Mouse (Mus musculus): ENCODE measurements around the gene Ppfibp1. TPM values are rescaled to one million over a fixed set of nuclear protein-coding genes. Genes with fewer than 3 reads are reported as not detected.

The Ppfibp1 gene
- polyA plus RNA-seq, 1 experiment from 2014 or later = 12.9 TPM

DNA sequence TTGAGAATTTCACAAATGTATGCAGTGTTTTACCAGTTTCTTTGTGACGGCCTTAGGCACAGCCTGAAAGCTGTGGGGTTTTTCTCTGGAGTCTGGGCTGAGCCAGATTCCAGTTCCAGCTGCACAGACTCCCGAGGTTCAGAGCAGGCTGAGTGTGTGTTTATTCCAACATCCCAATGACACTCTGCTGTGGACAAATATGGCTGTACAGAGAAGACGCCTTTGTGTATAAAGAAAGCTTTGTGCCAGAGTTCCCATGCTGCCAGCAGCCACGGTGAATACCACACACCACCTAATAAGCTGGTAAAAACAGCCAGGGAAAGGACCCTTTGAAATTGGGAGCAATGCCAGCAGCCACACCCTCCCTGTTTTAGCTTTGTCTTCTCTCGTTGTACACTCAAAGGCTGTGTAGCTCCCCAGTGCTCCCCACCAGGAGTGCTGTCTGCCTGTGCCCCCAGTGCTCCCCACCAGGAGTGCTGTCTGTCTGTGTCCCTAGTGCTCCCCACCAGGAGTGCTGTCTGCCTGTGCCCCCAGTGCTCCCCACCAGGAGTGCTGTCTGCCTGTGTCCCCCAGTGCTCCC is 187.6 kb downstream of the Ppfibp1 start:
- Histone ChIP-seq H3K27me3 (ENCODE audit: control insufficient read depth, insufficient read depth, low read depth, low read length) (no peaks in the 10 kb centered on the region), H3K4me1 (ENCODE audit: control insufficient read depth, low read depth, low read length) (no peaks in the 10 kb centered on the region), H3K36me3 (ENCODE audit: control insufficient read depth, insufficient read depth) (peaks cover 2% of the 10 kb centered on the region; the same call in 1 of the 2 replicates), H3K9me3 (replicated peaks; ENCODE audit: control insufficient read depth, low read length) (no peaks in the 10 kb centered on the region), H3K4me2 (ENCODE audit: low read depth, low read length) (no peak overlapping the region), H3K4me3 (ENCODE audit: low read depth, low read length) (no peak overlapping the region), H3K9ac (ENCODE audit: low read depth, low read length) (no peak overlapping the region), H3K27ac (ENCODE audit: low read length) (no peak overlapping the region)
- ATAC-seq (ENCODE audit: low read depth) = no peak
- 66% methylated on average over 5 of the region's 5 CpGs for WGBS (ENCODE audit: insufficient replicate concordance)

DNA sequence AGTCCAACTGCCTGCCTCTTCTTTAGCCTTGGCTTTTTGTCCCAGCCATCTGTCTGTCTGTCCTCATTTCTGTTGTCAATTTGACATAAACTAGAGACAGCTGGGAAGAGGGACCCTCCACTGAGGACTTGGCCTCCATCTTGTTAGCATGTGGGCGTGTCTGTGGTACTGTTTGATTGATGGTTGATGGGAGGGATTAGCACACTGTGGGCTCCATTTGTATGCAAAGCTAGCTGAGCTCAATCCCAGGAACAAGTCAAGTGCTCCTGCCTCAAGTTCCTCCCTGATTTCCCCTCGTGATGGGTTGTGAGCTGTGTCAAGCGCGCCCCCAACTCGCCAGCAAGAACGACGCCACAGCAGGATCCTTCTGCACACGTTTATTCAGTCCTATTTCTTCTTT is 188.6 kb downstream of the Ppfibp1 start:
- Histone ChIP-seq H3K27me3 (ENCODE audit: control insufficient read depth, insufficient read depth, low read depth, low read length) (no peaks in the 10 kb centered on the region), H3K4me1 (ENCODE audit: control insufficient read depth, low read depth, low read length) (no peaks in the 10 kb centered on the region), H3K36me3 (ENCODE audit: control insufficient read depth, insufficient read depth) (peaks cover 2% of the 10 kb centered on the region; the same call in 1 of the 2 replicates), H3K9ac (ENCODE audit: low read depth, low read length) (no peak overlapping the region), H3K27ac (ENCODE audit: low read length) (no peak overlapping the region), H3K4me3 (ENCODE audit: low read depth, low read length) (no peak overlapping the region), H3K9me3 (replicated peaks; ENCODE audit: control insufficient read depth, low read length) (no peaks in the 10 kb centered on the region), H3K4me2 (ENCODE audit: low read depth, low read length) (no peak overlapping the region)
- 75% methylated on average over 8 of the region's 8 CpGs for WGBS (ENCODE audit: insufficient replicate concordance)
- no peak for ATAC-seq (ENCODE audit: low read depth)

DNA sequence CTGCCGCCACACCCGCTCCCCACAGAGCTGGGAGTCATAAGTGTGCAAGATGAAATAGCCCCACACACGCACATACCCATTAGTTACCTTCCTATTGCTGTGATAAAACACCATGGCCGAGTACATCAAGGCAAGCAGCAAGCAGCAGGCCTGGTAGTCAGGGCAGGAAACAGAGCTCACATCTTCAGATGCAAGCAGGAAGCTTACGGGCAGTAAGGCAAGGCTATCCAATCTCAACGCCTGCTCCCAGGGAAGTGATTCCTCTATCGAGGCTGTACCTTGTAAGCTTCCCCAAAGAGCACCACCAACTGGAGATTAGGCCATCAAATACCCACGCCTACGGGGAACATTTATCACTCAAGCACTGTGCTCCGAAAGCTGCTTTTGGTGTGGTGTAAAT is 191.6 kb downstream of the Ppfibp1 start:
- H3K36me3 ChIP-seq (ENCODE audit: control insufficient read depth, insufficient read depth) = no peaks in the 10 kb centered on the region
- WGBS (ENCODE audit: insufficient replicate concordance) = 69% methylated on average over 10 of the region's 10 CpGs
- H3K9me3 ChIP-seq (replicated peaks; ENCODE audit: control insufficient read depth, low read length) = no peaks in the 10 kb centered on the region
- no peaks in the 10 kb centered on the region for H3K27me3 ChIP-seq (ENCODE audit: control insufficient read depth, insufficient read depth, low read depth, low read length)
- ATAC-seq (ENCODE audit: low read depth) = no peak
- H3K4me3 ChIP-seq (ENCODE audit: low read depth, low read length) = no peak overlapping the region
- H3K27ac ChIP-seq (ENCODE audit: low read length) = no peak overlapping the region
- H3K4me1 ChIP-seq (ENCODE audit: control insufficient read depth, low read depth, low read length) = no peaks in the 10 kb centered on the region
- no peak overlapping the region for H3K4me2 ChIP-seq (ENCODE audit: low read depth, low read length)
- no peak overlapping the region for H3K9ac ChIP-seq (ENCODE audit: low read depth, low read length)

Other genes with a start within 250 kb of the Ppfibp1 start
- gene Med21, start 245.9 kb upstream of the Ppfibp1 start, polyA plus RNA-seq (2015; fragmentation: Nextera tagmentation; extraction: Ambion mirVana) = 51.9 and 61.2 TPM in 2 replicates
- 21.9 and 22.8 TPM in 2 replicates for gene Tm7sf3, start 245.7 kb upstream of the Ppfibp1 start, polyA plus RNA-seq (2015; fragmentation: Nextera tagmentation; extraction: Ambion mirVana)
- gene Stk38l, start 163.5 kb upstream of the Ppfibp1 start, polyA plus RNA-seq (2015; fragmentation: Nextera tagmentation; extraction: Ambion mirVana) = 3.9 and 4.3 TPM in 2 replicates
- 0.22 and 0.44 TPM in 2 replicates for gene Arntl2, start 92.4 kb upstream of the Ppfibp1 start, polyA plus RNA-seq (2015; fragmentation: Nextera tagmentation; extraction: Ambion mirVana)
- gene Smco2, start 38.4 kb upstream of the Ppfibp1 start, polyA plus RNA-seq (2015; fragmentation: Nextera tagmentation; extraction: Ambion mirVana) = not detected in 2 replicates
- 0.04 TPM in 1 of 2 replicates, not detected in the other for gene 1700034J05Rik, start 65.9 kb downstream of the Ppfibp1 start, polyA plus RNA-seq (2015; fragmentation: Nextera tagmentation; extraction: Ambion mirVana)
- 0.22 and 0.41 TPM in 2 replicates for gene Rep15, start 144.1 kb downstream of the Ppfibp1 start, polyA plus RNA-seq (2015; fragmentation: Nextera tagmentation; extraction: Ambion mirVana)
- 42.3 and 47.1 TPM in 2 replicates for gene Mrps35, start 154.3 kb downstream of the Ppfibp1 start, polyA plus RNA-seq (2015; fragmentation: Nextera tagmentation; extraction: Ambion mirVana)
- gene Mansc4, start 198.5 kb downstream of the Ppfibp1 start, polyA plus RNA-seq (2015; fragmentation: Nextera tagmentation; extraction: Ambion mirVana) = not detected in 2 replicates
- 1.6 and 1.8 TPM in 2 replicates for gene Klhl42, start 202.9 kb downstream of the Ppfibp1 start, polyA plus RNA-seq (2015; fragmentation: Nextera tagmentation; extraction: Ambion mirVana)

All from liver, embryonic 16.5 days (tissue).